Mouse (Mus musculus) layer of hippocampus, adult 9-11 months (tissue): ENCODE measurements around the gene Olfr25.

ENCODE experiments used
- DNase-seq: peaks from one replicate; pipeline ENCODE4 v3.0.0; 2022

The Olfr25 gene

DNA sequence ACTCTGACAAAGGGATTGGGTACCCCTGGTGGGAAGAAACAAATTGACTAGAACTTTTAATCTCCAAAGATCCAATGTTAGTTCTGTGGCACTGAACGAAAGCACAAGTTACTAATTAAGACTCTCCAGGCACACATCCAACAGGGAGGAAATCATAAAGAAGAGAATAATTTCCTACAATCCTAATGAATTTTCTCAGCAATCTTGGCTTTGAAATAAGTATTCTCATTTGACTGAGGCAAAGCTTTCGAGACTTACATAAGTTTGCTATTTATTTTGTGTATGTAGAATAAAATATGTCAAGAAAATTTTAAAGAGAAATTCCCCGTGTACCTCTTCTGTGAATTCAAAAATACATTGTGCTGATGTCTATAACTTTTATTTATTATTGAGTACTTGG is at the start of gene Olfr25:
Olfr25 (plus strand) TSS at position 301 of the 400 bp plus-strand sequence.
- no peak for DNase-seq

GRCm38 (mm10) chr9:38290807-38291206 is 38.1 kb upstream of the Olfr25 start, which contains the start of gene Olfr896-ps1:
Olfr896-ps1 (plus strand) TSS chr9:38291107.
- DNase-seq = no peak

- no peak for DNase-seq
Observed at GRCm38 (mm10) chr9:38348111-38348510, 19.3 kb downstream of the Olfr25 start, which contains the start of gene Olfr898. Olfr898 (plus strand) TSS chr9:38348411.

- no peak for DNase-seq
Observed at GRCm38 (mm10) chr9:38366596-38366995, 37.7 kb downstream of the Olfr25 start, which contains the start of gene Olfr250. Olfr250 (plus strand) TSS chr9:38366896.

- no peak for DNase-seq
Observed at GRCm38 (mm10) chr9:38376786-38377185, 47.9 kb downstream of the Olfr25 start, which contains the start of gene Olfr251. Olfr251 (plus strand) TSS chr9:38377086.
